Mouse (Mus musculus): ENCODE data around the gene Hoxb5. TPM values are rescaled to one million over a fixed set of nuclear protein-coding genes. Genes with fewer than 3 reads are reported as not detected.

The Hoxb5 gene
- total RNA-seq, 2 experiments from 2014 or later: 0.19 to 0.22 TPM

GRCm38 (mm10) chr11:96298895-96299667 is 4.1 kb upstream of the Hoxb5 start:
- no peak for DNase-seq
- intact Hi-C loops (cut with DNase I): no loop called here

GRCm38 (mm10) chr11:96299781-96300180 is 3.4 kb upstream of the Hoxb5 start:
- no peak for DNase-seq
- intact Hi-C loops (cut with DNase I): loop anchor here (5.0 kb wide), 3 partner anchors 253 to 563 kb away; no protein-coding TSS in a partner anchor

DNA sequence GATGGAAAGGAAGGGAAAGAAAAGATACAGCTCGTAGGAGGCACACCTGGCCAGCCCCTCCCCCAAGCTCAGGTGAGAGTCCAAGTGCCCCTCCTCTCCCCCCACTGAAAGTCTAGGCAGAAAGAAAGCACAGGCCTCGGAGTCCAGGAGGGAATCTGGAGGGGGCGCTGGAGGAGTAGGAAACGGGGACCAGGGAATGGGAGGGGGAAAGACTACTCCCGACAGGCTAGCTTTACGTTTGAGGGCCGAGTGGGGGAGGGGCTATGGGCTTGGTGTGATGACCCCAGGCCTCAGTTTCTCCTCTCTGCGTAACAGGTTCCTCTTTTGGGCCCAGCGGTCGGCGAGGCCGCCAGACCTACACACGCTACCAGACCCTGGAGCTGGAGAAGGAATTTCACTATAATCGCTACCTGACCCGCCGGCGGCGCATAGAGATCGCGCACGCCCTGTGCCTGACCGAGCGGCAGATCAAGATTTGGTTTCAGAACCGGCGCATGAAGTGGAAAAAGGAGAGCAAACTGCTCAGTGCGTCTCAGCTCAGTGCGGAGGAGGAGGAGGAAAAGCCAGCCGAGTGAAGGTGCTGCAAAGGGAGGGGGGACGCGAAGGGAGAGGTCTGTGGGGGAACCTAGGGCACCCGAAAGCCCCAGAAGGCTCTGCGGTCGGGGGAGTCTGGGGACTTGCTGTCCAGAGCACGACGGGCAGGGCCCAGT is 2.6 kb upstream of the Hoxb5 start:
- no peak for DNase-seq
- intact Hi-C loops (cut with DNase I): loop anchor here (5.0 kb wide), 3 partner anchors 252 to 562 kb away; no protein-coding TSS in a partner anchor

DNA sequence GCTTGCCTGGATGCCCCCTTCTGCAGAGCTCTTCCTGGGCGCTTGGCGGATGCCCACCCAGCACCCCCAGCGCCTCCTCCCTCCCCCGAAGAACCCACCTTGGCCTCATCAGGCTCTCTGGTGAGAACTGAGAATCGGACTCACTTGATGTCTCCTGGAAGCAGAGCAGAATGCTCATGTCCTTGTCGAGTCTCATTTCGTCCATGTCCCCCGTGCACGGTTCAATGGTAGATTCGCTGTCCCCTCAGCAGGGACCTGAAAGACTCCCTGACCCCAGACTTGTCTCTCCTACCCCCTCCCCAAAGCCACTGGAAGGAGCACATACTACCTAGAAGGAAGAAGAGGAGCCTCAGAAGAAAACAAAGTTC is 2.1 kb upstream of the Hoxb5 start:
- intact Hi-C loops (cut with DNase I): loop anchor here (5.0 kb wide), 3 partner anchors 251 to 561 kb away; no protein-coding TSS in a partner anchor

DNA sequence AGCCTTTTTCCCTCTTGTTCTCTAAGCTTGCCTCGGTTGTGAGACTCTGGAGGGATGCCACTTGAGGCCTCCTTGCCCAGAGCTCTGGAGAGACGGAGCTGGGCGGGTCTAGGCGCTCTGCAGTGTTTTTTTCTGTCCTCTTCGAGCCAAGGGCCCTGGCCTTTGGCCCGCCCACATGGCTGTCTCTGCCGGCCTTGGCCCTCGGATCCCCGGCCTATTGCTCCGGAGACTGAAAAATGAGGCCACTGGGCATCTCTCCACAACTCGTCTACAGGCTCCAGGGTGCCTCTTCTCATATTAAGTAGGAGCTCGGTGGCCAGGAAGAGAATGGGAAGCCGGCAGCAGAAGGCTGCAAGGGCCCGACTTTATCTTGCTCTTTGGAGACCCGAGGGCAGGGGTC is 1.3 kb upstream of the Hoxb5 start:
- no peak for DNase-seq
- intact Hi-C loops (cut with DNase I): loop anchor here (5.0 kb wide), 3 partner anchors 250 to 560 kb away; no protein-coding TSS in a partner anchor

More for the DNA sequence above, 2.1 kb upstream of the Hoxb5 start:
- DNase-seq: no peak

DNA sequence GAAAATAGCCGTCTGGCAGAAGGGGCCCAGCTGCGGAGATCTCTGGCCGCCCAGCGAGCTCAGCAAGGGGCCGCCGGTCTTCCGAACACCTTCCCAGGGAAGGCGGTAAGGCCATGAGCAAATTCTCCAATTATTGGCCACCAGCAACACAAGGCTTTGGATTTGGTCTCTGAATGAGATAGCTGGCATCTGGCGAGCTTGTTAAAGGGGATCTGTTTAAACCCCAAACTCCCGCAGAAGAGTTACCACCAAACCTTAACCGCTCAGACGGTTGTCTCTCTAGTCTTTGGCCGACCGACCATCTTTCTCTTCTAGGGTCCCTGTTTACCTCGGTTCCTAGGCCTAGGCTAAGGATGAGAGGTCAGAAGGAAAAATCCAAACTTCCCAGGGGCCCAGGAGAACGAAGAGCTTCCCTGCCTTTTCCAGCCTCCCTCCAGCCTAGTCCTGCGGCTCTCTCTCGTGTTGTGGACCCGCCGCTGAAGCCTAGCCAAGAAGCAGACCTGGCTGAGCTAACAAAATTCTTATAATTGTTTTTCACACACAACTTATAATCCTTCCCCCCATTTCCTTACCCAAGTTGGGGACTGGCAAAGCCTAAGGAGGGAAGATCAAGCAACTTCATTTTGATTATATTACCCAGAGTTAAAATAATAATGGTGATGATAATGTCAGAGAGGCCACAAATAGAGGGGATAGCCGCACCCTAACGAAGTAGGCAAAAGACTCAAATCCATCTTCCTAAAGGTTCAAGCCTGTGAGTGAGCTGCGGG is 570 bp upstream of the Hoxb5 start:
- intact Hi-C loops (cut with DNase I): loop anchor here (5.0 kb wide), 3 partner anchors 250 to 560 kb away; no protein-coding TSS in a partner anchor
- DNase-seq: no peak

- intact Hi-C loops (cut with DNase I): loop anchor here (5.0 kb wide), 3 partner anchors 248 to 558 kb away; no protein-coding TSS in a partner anchor
- DNase-seq: no peak
These were observed 1.5 kb downstream of the Hoxb5 start for GRCm38 (mm10) chr11:96304381-96305195.

- DNase-seq: no peak
- intact Hi-C loops (cut with DNase I): no loop called here
These were observed 2.5 kb downstream of the Hoxb5 start for GRCm38 (mm10) chr11:96305505-96306182.

- DNase-seq: no peak
- intact Hi-C loops (cut with DNase I): no loop called here
These were observed 3.2 kb downstream of the Hoxb5 start for GRCm38 (mm10) chr11:96306183-96306907.

DNA sequence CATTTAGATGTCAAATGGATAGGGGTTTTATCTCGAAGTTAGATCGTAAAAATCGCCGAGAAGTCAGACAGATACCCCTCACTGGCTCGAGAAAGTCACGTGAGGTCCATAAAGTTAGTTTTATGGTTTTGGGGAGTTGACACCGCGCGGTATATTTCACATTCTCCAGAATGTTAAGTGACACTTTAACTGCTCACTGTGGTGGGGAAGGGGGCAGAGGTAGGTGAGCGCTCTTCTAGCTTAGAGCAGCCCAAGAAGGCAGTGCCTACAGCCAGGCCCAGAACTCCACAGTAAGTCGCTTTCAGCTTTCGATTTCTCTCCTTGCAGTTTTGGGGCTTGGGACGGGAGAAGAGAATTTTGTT is 3.8 kb downstream of the Hoxb5 start:
- no peak for DNase-seq
- intact Hi-C loops (cut with DNase I): no loop called here

GRCm38 (mm10) chr11:96308763-96309162 is 5.6 kb downstream of the Hoxb5 start:
- no peak for DNase-seq
- intact Hi-C loops (cut with DNase I): no loop called here

GRCm38 (mm10) chr11:96309288-96309687 is 6.2 kb downstream of the Hoxb5 start:
- no peak for DNase-seq
- intact Hi-C loops (cut with DNase I): no loop called here

DNA sequence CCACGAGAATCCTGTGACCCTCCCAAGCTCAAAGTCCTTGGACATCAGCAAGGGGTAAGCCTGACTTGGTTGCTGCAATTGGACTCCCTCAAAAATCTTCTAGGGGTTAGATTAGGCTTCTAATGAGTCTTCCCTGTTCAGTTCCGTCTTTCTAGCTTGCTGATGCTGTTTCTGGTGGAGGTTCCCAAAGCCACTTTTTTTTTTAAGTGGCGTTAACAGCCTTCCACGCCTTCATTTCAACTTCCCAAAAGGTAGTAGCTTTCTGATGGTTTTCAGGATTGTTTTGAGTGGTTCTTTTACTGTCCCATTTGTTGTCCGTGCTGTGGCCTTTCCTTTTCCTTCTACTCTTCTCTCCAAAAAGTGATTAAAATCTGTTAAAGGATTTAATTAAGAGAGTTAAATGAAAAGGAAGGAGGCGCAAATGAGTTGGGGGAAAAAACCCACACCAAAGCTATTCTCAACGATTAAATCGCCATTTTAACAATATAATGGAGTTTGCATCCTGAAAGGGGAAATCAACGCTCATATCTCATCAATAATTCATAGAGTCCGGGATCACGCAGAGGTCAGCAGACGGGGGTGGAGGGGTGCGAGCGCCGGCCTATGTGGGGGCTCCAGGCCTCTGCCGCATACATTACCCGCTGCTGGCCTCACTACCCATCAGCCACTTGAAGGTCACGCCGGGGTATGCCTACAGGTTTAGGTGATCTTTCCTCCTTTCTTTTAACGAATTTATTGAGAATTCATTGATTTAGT is 7.2 kb downstream of the Hoxb5 start:
- intact Hi-C loops (cut with DNase I): loop anchor here (2.0 kb wide), 1 partner anchor 226 kb away; no protein-coding TSS in a partner anchor
- no peak for DNase-seq

- intact Hi-C loops (cut with DNase I): loop anchor here (1.0 to 2.0 kb wide), 2 partner anchors 96 to 226 kb away; no protein-coding TSS in a partner anchor
- no peak for DNase-seq
These were observed 8.0 kb downstream of the Hoxb5 start for GRCm38 (mm10) chr11:96311097-96311496.

GRCm38 (mm10) chr11:96311520-96312417 is 8.6 kb downstream of the Hoxb5 start:
- intact Hi-C loops (cut with DNase I): loop anchor here (1.0 to 2.0 kb wide), 2 partner anchors 96 to 225 kb away; no protein-coding TSS in a partner anchor
- DNase-seq: peak; percentile 61 to 72

GRCm38 (mm10) chr11:96313134-96313533 is 10.0 kb downstream of the Hoxb5 start:
- no peak for DNase-seq
- intact Hi-C loops (cut with DNase I): no loop called here
